Mouse (Mus musculus) forebrain, embryonic 11.5 days (tissue): Measurements from ENCODE around the gene Atp6v1f. TPM values are rescaled to one million over a fixed set of nuclear protein-coding genes. Genes with fewer than 3 reads are reported as not detected.

Source experiments
- ATAC-seq: fragments of 200-750 bp; cut with Nextera tagmentation; replicated peaks from 2 replicates; pipeline ENCODE4 v1.8.0; 2017; ENCODE audit warnings: moderate TSS enrichment; ENCODE audit not compliant: low FRiP score
- DNase-seq: peaks from one replicate; pipeline ENCODE4 v3.0.0-alpha.2; 2017; ENCODE audit warnings: low spot score
- H3K27ac ChIP-seq: fragments of 300-500 bp; sonication (generic); 2 replicates; pipeline ENCODE4 v1.5.1; 2014; ENCODE audit warnings: low read depth, low read length
- H3K27me3 ChIP-seq: fragments of 300-500 bp; sonication (generic); 2 replicates; pipeline ENCODE4 v1.6.1; 2014; ENCODE audit warnings: mild to moderate bottlenecking, low read length, mixed read lengths; ENCODE audit not compliant: control insufficient read depth, insufficient read depth
- H3K36me3 ChIP-seq: fragments of 300-500 bp; sonication (generic); 2 replicates; pipeline ENCODE4 v1.6.1; 2014; ENCODE audit warnings: mild to moderate bottlenecking, low read length, moderate library complexity, mixed read lengths; ENCODE audit not compliant: control insufficient read depth, insufficient read depth
- H3K4me1 ChIP-seq: fragments of 300-500 bp; sonication (generic); replicated peaks from 2 replicates; pipeline ENCODE4 v1.6.1; 2014; ENCODE audit warnings: low read length, mixed read lengths; ENCODE audit not compliant: control insufficient read depth, insufficient read depth
- H3K4me2 ChIP-seq: fragments of 300-500 bp; sonication (generic); 2 replicates; pipeline ENCODE4 v1.6.1; 2014; ENCODE audit warnings: low read depth, mild to moderate bottlenecking, low read length, moderate library complexity, mixed read lengths; ENCODE audit not compliant: severe bottlenecking
- H3K4me3 ChIP-seq: fragments of 300-500 bp; sonication (generic); 2 replicates; pipeline ENCODE4 v1.5.1; 2014; ENCODE audit warnings: low read depth, low read length
- H3K9ac ChIP-seq: fragments of 300-500 bp; sonication (generic); 2 replicates; pipeline ENCODE4 v1.6.1; 2014; ENCODE audit warnings: low read length
- H3K9me3 ChIP-seq: fragments of 300-500 bp; sonication (generic); 2 replicates; pipeline ENCODE4 v1.6.1; 2016; ENCODE audit warnings: low read length, mixed read lengths; ENCODE audit not compliant: control insufficient read depth
- WGBS: fragments of 180-500 bp; shearing (Covaris S2); extraction: QIAGEN DNeasy Blood & Tissue Kit; methylation state at CpG from one replicate; pipeline ENCODE4 v1.1.7; 2014; 5-methylcytosine and 5-hydroxymethylcytosine counted together
- polyA plus RNA-seq: library from polyadenylated mRNA; unstranded; fragments of >200 nt; fragmentation: Nextera tagmentation; extraction: Ambion mirVana; gene quantifications from 2 replicates; pipeline ENCODE4 v1.2.1, GENCODE M21; 2014

Atp6v1f gene
- polyA plus RNA-seq, 1 experiment from 2014 or later, result 164 TPM

GRCm38 (mm10) chr6:29500177-29500576, 32.7 kb downstream of the Atp6v1f start:
- H3K27me3 ChIP-seq, result peaks cover 15% of the 10 kb centered on the region
- DNase-seq (no peak), ATAC-seq (no peak)
- H3K36me3 ChIP-seq, result no peaks in the 10 kb centered on the region
- H3K9me3 ChIP-seq, result no peaks in the 10 kb centered on the region
- no peak overlapping the region for H3K9ac ChIP-seq
- H3K4me2 ChIP-seq, result no peak overlapping the region
- H3K4me1 ChIP-seq, result no peaks in the 10 kb centered on the region
- no peak overlapping the region for H3K4me3 ChIP-seq
- WGBS, result 92% methylated on average over 7 of the region's 7 CpGs
- H3K27ac ChIP-seq, result no peak overlapping the region

- 87% methylated on average over 6 of the region's 6 CpGs for WGBS
- H3K27me3 ChIP-seq, result peaks cover 13% of the 10 kb centered on the region
- no peak for DNase-seq
- no peak overlapping the region for H3K27ac ChIP-seq
- H3K4me1 ChIP-seq, result no peaks in the 10 kb centered on the region
- ATAC-seq, result no peak
- no peaks in the 10 kb centered on the region for H3K36me3 ChIP-seq
- H3K9ac ChIP-seq, result no peak overlapping the region
- H3K4me3 ChIP-seq, result no peak overlapping the region
- no peaks in the 10 kb centered on the region for H3K9me3 ChIP-seq
- no peak overlapping the region for H3K4me2 ChIP-seq
Observed at GRCm38 (mm10) chr6:29500810-29501209, 33.3 kb downstream of the Atp6v1f start.

GRCm38 (mm10) chr6:29501599-29501998, 34.1 kb downstream of the Atp6v1f start:
- no peak for ATAC-seq
- H3K4me1 ChIP-seq, result no peaks in the 10 kb centered on the region
- DNase-seq, result no peak
- no peak overlapping the region for H3K9ac ChIP-seq
- H3K4me3 ChIP-seq, result no peak overlapping the region
- no peaks in the 10 kb centered on the region for H3K9me3 ChIP-seq
- peaks cover 12% of the 10 kb centered on the region for H3K27me3 ChIP-seq
- no peaks in the 10 kb centered on the region for H3K36me3 ChIP-seq
- WGBS, result 93% methylated on average over 1 of the region's 1 CpGs
- H3K27ac ChIP-seq, result no peak overlapping the region
- H3K4me2 ChIP-seq, result no peak overlapping the region

GRCm38 (mm10) chr6:29505493-29505892, 38.0 kb downstream of the Atp6v1f start:
- WGBS, result 82% methylated on average over 5 of the region's 5 CpGs
- Histone ChIP-seq H3K27me3 (peaks cover 27% of the 10 kb centered on the region), H3K27ac (no peak overlapping the region), H3K4me3 (no peak overlapping the region), H3K9me3 (no peaks in the 10 kb centered on the region), H3K4me2 (no peak overlapping the region), H3K9ac (no peak overlapping the region), H3K36me3 (no peaks in the 10 kb centered on the region), H3K4me1 (peaks cover 5% of the 10 kb centered on the region; the same call in 1 of the 2 replicates)
- ATAC-seq, result no peak
- DNase-seq, result no peak

GRCm38 (mm10) chr6:29506834-29507233, 39.3 kb downstream of the Atp6v1f start:
- Histone ChIP-seq H3K9ac (no peak overlapping the region), H3K27ac (no peak overlapping the region), H3K4me2 (peak overlapping the region; percentile 60; the same call in 1 of the 2 replicates), H3K36me3 (no peaks in the 10 kb centered on the region), H3K27me3 (peaks cover 27% of the 10 kb centered on the region), H3K4me1 (peaks cover 5% of the 10 kb centered on the region; the same call in 1 of the 2 replicates), H3K4me3 (peak overlapping the region; percentile 39), H3K9me3 (no peaks in the 10 kb centered on the region)
- 26% methylated on average over 8 of the region's 8 CpGs for WGBS
- DNase-seq (no peak), ATAC-seq (no peak)

GRCm38 (mm10) chr6:29507447-29508309, 40.2 kb downstream of the Atp6v1f start, which contains the start of gene Kcp:
Gene Kcp (minus strand): TSS chr6:29507952.
- 2% methylated on average over 45 of the region's 47 CpGs for whole genome bisulfite sequencing
- Histone ChIP-seq H3K4me3 (peak within 1 kb of the TSS; percentile 39), H3K4me2 (peak within 1 kb of the TSS; percentile 60), H3K9me3 (no peaks in the 10 kb centered on the region), H3K27ac (no peak within 1 kb of the TSS), H3K27me3 (peaks cover 27% of the 10 kb centered on the region), H3K36me3 (no peaks in the 10 kb centered on the region), H3K4me1 (peaks cover 5% of the 10 kb centered on the region; the same call in 1 of the 2 replicates), H3K9ac (peak within 1 kb of the TSS; percentile 52)
- DNase-seq (peak; percentile 71), ATAC-seq (peak; percentile 49; the same call in 1 of the 2 replicates)

GRCm38 (mm10) chr6:29509086-29509485, 41.6 kb downstream of the Atp6v1f start:
- H3K27me3 ChIP-seq, result peaks cover 27% of the 10 kb centered on the region
- H3K9me3 ChIP-seq, result no peaks in the 10 kb centered on the region
- no peak overlapping the region for H3K4me2 ChIP-seq
- no peak overlapping the region for H3K9ac ChIP-seq
- ATAC-seq (no peak), DNase-seq (no peak)
- H3K36me3 ChIP-seq, result no peaks in the 10 kb centered on the region
- no peak overlapping the region for H3K27ac ChIP-seq
- no peak overlapping the region for H3K4me3 ChIP-seq
- peaks cover 10% of the 10 kb centered on the region; the same call in 1 of the 2 replicates for H3K4me1 ChIP-seq
- 39% methylated on average over 2 of the region's 2 CpGs for WGBS

GRCm38 (mm10) chr6:29513284-29513683, 45.8 kb downstream of the Atp6v1f start:
- Histone ChIP-seq H3K27ac (0 out of 2 replicates have a peak overlapping the region, but pooled peaks have one; percentile 31), H3K27me3 (peaks cover 7% of the 10 kb centered on the region)

More at GRCm38 (mm10) chr6:29513284-29513683, 45.8 kb downstream of the Atp6v1f start:
- Histone ChIP-seq H3K4me3 (peak overlapping the region; percentile 6; the same call in 1 of the 2 replicates), H3K9me3 (no peaks in the 10 kb centered on the region), H3K4me2 (peak overlapping the region; percentile 44), H3K9ac (peak overlapping the region; percentile 20; the same call in 1 of the 2 replicates), H3K4me1 (peaks cover 4% of the 10 kb centered on the region; the same call in 1 of the 2 replicates), H3K36me3 (no peaks in the 10 kb centered on the region)
- peak; percentile 74 for ATAC-seq
- DNase-seq, result peak; percentile 77
- under 1% methylated on average over 11 of the region's 11 CpGs for WGBS
